Mouse (Mus musculus) heart, postnatal 36 days (tissue): Measurements from ENCODE around the gene Pnrc2. TPM values are rescaled to one million over a fixed set of nuclear protein-coding genes. Genes with fewer than 3 reads are reported as not detected.

Source experiments
- DNase-seq, 2 experiments: peaks; one replicate each; pipeline ENCODE4 v3.0.0; 2021 to 2022
- intact Hi-C: fragments of 180-260 bp; cut with DNase I; formaldehyde crosslinking; loops from one replicate; pipeline ENCODE4 v1.15.1; 2025
- total RNA-seq, 2 experiments: library from RNA; stranded (reverse); gene quantifications; 2 replicates each; pipeline ENCODE4 v1.2.3; 2021

The Pnrc2 gene
- total RNA-seq, 2 experiments from 2014 or later, result 59.2 to 63.5 TPM

GRCm38 (mm10) chr4:135874564-135875535 lies 1.2 kb upstream of the Pnrc2 start:
- intact Hi-C loops, result loop anchor here (5.0 to 10.0 kb wide), 3 partner anchors 53 to 270 kb away; partner anchors contain the start of gene Id3

GRCm38 (mm10) chr4:135872589-135873391 lies 860 bp downstream of the Pnrc2 start:
- intact Hi-C loops, result loop anchor here (1.0 to 10.0 kb wide), 2 partner anchors 16 to 272 kb away; partner anchors contain the start of gene Id3
- DNase-seq, result peak in 1 of 2 experiments; percentile 37

More at GRCm38 (mm10) chr4:135874564-135875535, 1.2 kb upstream of the Pnrc2 start:
- no peak for DNase-seq

GRCm38 (mm10) chr4:135872015-135872414 lies 1.6 kb downstream of the Pnrc2 start:
- DNase-seq, result no peak
- intact Hi-C loops, result loop anchor here (10.0 kb wide), 1 partner anchor 273 kb away; the partner anchor contains the start of gene Id3

- no peak for DNase-seq
- intact Hi-C loops, result loop anchor here (10.0 kb wide), 1 partner anchor 274 kb away; the partner anchor contains the start of gene Id3
Observed at GRCm38 (mm10) chr4:135870227-135871023, 3.2 kb downstream of the Pnrc2 start.

- DNase-seq, result no peak
- intact Hi-C loops, result loop anchor here (1.0 kb wide), 1 partner anchor 11 kb away; no protein-coding TSS in a partner anchor
Observed at GRCm38 (mm10) chr4:135868996-135869395, 4.7 kb downstream of the Pnrc2 start.

- no peak for DNase-seq
- intact Hi-C loops, result loop anchor here (1.0 kb wide), 1 partner anchor 12 kb away; no protein-coding TSS in a partner anchor
Observed at GRCm38 (mm10) chr4:135857597-135858186, 16.0 kb downstream of the Pnrc2 start.

GRCm38 (mm10) chr4:135856223-135857091 lies 17.2 kb downstream of the Pnrc2 start:
- intact Hi-C loops, result loop anchor here (1.0 kb wide), 1 partner anchor 17 kb away; the partner anchor contains the start of gene Pnrc2
- peak; percentile 63 to 77 for DNase-seq

GRCm38 (mm10) chr4:135855536-135856222 lies 18.0 kb downstream of the Pnrc2 start, which contains the start of gene Srsf10:
Gene Srsf10, plus strand, starts transcription at chr4:135855747.
- DNase-seq, result peak; percentile 91 to 95
- intact Hi-C loops, result loop anchor here (1.0 to 2.0 kb wide), 2 partner anchors 18 to 27 kb away; partner anchors contain the start of gene Pnrc2

- no peak for DNase-seq
- intact Hi-C loops, result loop anchor here (2.0 kb wide), 1 partner anchor 26 kb away; no protein-coding TSS in a partner anchor
Observed at GRCm38 (mm10) chr4:135855080-135855479, 18.6 kb downstream of the Pnrc2 start.

- intact Hi-C loops, result loop anchor here (2.0 kb wide), 1 partner anchor 26 kb away; no protein-coding TSS in a partner anchor
- DNase-seq, result no peak
Observed at GRCm38 (mm10) chr4:135854630-135855029, 19.0 kb downstream of the Pnrc2 start.

GRCm38 (mm10) chr4:135853987-135854546 lies 19.6 kb downstream of the Pnrc2 start:
- intact Hi-C loops, result loop anchor here (2.0 kb wide), 1 partner anchor 25 kb away; no protein-coding TSS in a partner anchor
- DNase-seq, result no peak

- no peak for DNase-seq
- intact Hi-C loops, result no loop called here
Observed at GRCm38 (mm10) chr4:135851942-135852341, 21.7 kb downstream of the Pnrc2 start.

- DNase-seq, result no peak
- intact Hi-C loops, result no loop called here
Observed at GRCm38 (mm10) chr4:135850411-135851095, 23.1 kb downstream of the Pnrc2 start.

GRCm38 (mm10) chr4:135847581-135847980 lies 26.1 kb downstream of the Pnrc2 start:
- peak in 1 of 2 experiments; percentile 41 for DNase-seq

GRCm38 (mm10) chr4:135844400-135844799 lies 29.2 kb downstream of the Pnrc2 start:
- DNase-seq, result no peak
- intact Hi-C loops, result no loop called here

More at GRCm38 (mm10) chr4:135847581-135847980, 26.1 kb downstream of the Pnrc2 start:
- intact Hi-C loops, result no loop called here

GRCm38 (mm10) chr4:135839293-135840011 lies 34.2 kb downstream of the Pnrc2 start:
- DNase-seq, result peak in 1 of 2 experiments; percentile 53
- intact Hi-C loops, result loop anchor here (5.0 kb wide), 1 partner anchor 37 kb away; no protein-coding TSS in a partner anchor
